Mouse (Mus musculus) adrenal gland, postnatal 25 days (tissue): ENCODE data around the gene Mlana. TPM values are rescaled to one million over a fixed set of nuclear protein-coding genes. Genes with fewer than 3 reads are reported as not detected.

Experiments
- total RNA-seq: library from RNA; stranded (reverse); gene quantifications from 2 replicates; pipeline ENCODE4 v1.2.3, GENCODE M21; 2021

Mlana gene
- total RNA-seq, 1 experiment from 2014 or later, result not detected

Other genes with a start within 250 kb of the Mlana start
- 36.3 and 40.9 TPM in 2 replicates for gene Ric1, start 175.5 kb upstream of the Mlana start, total RNA-seq
- 51.7 and 55.0 TPM in 2 replicates for gene Ermp1, start 49.4 kb upstream of the Mlana start, total RNA-seq
- gene 9930021J03Rik, start 108.2 kb downstream of the Mlana start, total RNA-seq, result 18.6 and 19.0 TPM in 2 replicates
- gene Ranbp6, start 115.2 kb downstream of the Mlana start, total RNA-seq, result 15.5 and 16.9 TPM in 2 replicates
- gene Il33, start 227.3 kb downstream of the Mlana start, total RNA-seq, result 9.0 and 12.9 TPM in 2 replicates